Mouse (Mus musculus) ES-E14 (cell line): ENCODE measurements around the gene Slc4a4.

Source experiments
- HCFC1 ChIP-seq: IDR thresholded peaks from 2 replicates; pipeline ENCODE4 v1.6.1; 2012; ENCODE audit warnings: low read length, inconsistent platforms, borderline replicate concordance; ENCODE audit not compliant: insufficient read depth
- MAFK ChIP-seq: IDR thresholded peaks from 2 replicates; pipeline ENCODE4 v1.6.1; 2014; ENCODE audit warnings: mild to moderate bottlenecking, low read depth, low read length, inconsistent platforms; ENCODE audit not compliant: insufficient read depth

DNA sequence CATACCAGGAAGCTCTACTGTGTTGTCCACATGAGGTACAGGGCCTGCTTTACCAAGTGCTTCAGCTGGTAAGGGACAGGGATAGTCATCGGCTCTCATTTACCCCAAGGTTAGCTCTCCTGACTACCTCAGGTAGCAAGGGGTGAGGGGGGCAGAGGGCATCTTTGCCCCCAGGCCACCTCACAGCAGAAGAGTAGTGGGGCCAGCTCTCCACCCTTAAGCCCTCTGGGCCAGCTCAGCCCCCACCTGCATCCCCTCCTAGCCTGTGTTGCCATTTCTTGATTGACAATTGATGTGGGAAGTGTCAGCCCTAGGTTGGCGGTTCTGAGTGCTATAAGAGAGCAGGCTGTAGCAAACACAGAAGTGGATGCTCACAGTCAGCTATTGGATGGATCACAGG, 23.8 kb upstream of the Slc4a4 start:
- TF ChIP-seq MAFK (no peak), HCFC1 (no peak)
